Mouse (Mus musculus) heart, adult 2 months (tissue): ENCODE measurements around the gene E130114P18Rik.

Experiments
- CTCF ChIP-seq: fragments of 200-600 bp; IDR thresholded peaks from 2 replicates; pipeline ENCODE4 v1.8.1; 2022; ENCODE audit warnings: antibody characterized with exemption, mild to moderate bottlenecking, moderate library complexity
- POLR2A ChIP-seq: fragments of 200-500 bp; IDR thresholded peaks from 2 replicates; pipeline ENCODE4 v1.6.1; 2011; ENCODE audit warnings: mild to moderate bottlenecking, low read depth, low read length, control low read depth; ENCODE audit not compliant: insufficient read depth

GRCm38 (mm10) chr4:97580906-97581305 is 197.0 kb downstream of the E130114P18Rik start:
- TF ChIP-seq POLR2A (no peak), CTCF (no peak)
